Mouse (Mus musculus) T-cell, adult 66 days (primary cell): ENCODE results near the gene Gm13539. TPM values are rescaled to one million over a fixed set of nuclear protein-coding genes. Genes with fewer than 3 reads are reported as not detected.

ENCODE experiments used
- total RNA-seq, 2 experiments: library from RNA; stranded (reverse); gene quantifications; 3 replicates in 1 of 2; 4 replicates in 1 of 2; pipeline ENCODE4 v1.2.4; 2023

The Gm13539 gene
- total RNA-seq = not detected

DNA sequence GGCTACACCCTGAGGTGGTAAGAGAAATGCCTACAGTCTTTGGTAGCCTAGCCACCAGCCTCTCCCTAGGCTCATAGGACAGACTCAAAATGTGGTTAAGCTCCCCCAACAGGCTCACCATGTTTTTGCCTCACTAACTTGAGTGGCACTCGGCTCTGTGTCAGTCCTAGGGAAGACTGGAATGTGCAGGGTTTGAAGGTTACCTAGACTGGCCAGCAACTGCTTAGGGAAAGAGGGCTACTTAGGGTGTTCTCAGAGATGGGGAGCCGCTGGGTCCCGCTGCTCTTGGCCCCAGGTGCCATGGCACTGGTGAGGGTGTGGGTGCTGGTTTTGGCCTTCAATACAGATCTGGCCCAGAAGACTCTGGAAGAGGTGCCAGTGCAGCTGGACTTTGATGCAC is at the start of gene Gm13539:
Gm13539 (plus strand) TSS at position 301 of the 400 bp plus-strand sequence.

GRCm38 (mm10) chr2:25736709-25737108 is 45.3 kb upstream of the Gm13539 start, which contains the start of gene Obp2b:
Gene Obp2b (plus strand): TSS chr2:25737009.

DNA sequence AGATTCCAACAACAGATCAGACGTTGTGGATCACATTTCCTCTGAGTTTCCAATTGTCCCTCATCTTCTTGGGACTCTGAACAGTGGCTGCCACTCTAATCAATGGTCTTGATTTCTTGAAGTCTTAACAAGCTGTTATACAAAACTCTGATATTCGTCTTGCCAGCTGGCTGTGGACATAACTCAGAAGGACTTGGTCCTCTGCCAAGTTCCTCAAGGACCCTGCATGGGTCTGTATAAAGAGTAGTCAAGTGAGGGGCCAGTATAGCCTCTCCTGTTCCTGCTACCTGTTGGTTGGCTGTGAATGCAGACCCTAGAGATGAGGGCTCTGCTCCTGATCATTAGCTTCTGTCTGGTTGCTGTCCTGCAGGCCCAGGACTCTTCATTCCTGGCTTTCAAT is 16.8 kb upstream of the Gm13539 start, which contains the start of gene Lcn3:
Lcn3 (plus strand) TSS at position 301 of the 400 bp plus-strand sequence.

DNA sequence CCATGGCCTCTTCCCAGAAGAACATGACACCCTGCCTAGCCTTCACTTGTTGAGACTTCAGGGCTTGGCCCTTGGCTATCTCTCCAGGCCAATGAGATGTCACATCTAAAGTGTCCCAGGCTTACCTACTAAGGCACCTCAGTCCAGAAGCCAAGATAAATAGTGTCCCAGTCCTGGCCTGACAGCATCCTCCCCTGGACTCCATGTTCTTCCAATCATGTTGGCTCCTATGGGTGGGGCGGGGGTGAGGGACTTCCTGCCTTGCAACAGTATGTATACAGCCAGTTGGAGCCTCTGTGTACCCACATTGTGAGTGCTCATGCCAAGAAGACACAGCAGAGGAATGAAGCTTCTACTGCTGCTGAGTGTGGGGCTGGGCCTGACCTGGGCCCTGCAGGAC is 5.3 kb upstream of the Gm13539 start, which contains the start of gene Lcn11:
Lcn11 (plus strand) TSS at position 301 of the 400 bp plus-strand sequence.

DNA sequence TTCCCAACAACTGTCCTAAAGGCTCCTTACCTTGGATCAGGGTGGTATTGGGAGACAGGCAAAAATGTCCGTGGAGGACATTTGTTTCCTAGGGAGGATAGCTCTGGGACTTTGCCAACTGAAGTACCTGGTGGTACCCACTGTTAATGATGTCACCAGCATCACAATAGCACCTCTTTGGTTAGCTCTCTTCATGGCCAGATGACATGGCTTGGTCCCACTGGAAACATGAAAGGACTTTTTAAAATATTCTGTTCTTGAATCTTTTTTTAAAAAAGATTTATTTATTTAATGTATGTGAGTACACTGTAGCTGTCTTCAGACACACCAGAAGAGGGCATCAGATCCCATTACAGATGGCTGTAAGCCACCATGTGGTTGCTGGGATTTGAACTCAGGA is 33.7 kb downstream of the Gm13539 start, which contains the start of gene Glt6d1:
Glt6d1 (minus strand) TSS at position 101 of the 400 bp plus-strand sequence.

GRCm38 (mm10) chr2:25822806-25823205 is 40.7 kb downstream of the Gm13539 start, which contains the start of gene Lcn9:
Gene Lcn9 (plus strand): TSS chr2:25823153.

Other genes with a start within 250 kb of the Gm13539 start
- 10 to 100 TPM; 45.3 to 55.1 TPM for gene Traf2, start 235.3 kb upstream of the Gm13539 start, total RNA-seq
- 100 to 1,000 TPM; 121 to 134 TPM for gene Edf1, start 224.4 kb upstream of the Gm13539 start, total RNA-seq
- gene Mamdc4, start 207.4 kb upstream of the Gm13539 start, total RNA-seq = 1 to 10 TPM; 2.2 to 4.3 TPM
- gene Phpt1, start 207.0 kb upstream of the Gm13539 start, total RNA-seq = 10 to 100 TPM; 22.0 to 26.5 TPM
- 1 to 10 TPM in 1 of 2 experiments, under 1 TPM in 1; 0.76 to 2.1 TPM for gene Ajm1, start 200.5 kb upstream of the Gm13539 start, total RNA-seq
- gene Rabl6, start 173.7 kb upstream of the Gm13539 start, total RNA-seq = 100 to 1,000 TPM; 121 to 124 TPM
- gene Ccdc183, start 164.6 kb upstream of the Gm13539 start, total RNA-seq = not detected
- gene Tmem141, start 160.3 kb upstream of the Gm13539 start, total RNA-seq = 1 to 10 TPM in 1 of 2 experiments, not detected in 1; 1.0 TPM
- 1 to 10 TPM; 4.1 to 6.8 TPM for gene Fcna, start 154.2 kb upstream of the Gm13539 start, total RNA-seq
- gene Lcn8, start 129.1 kb upstream of the Gm13539 start, total RNA-seq = not detected
- gene Lcn5, start 124.3 kb upstream of the Gm13539 start, total RNA-seq = not detected
- gene Lcn6, start 105.5 kb upstream of the Gm13539 start, total RNA-seq = not detected
- not detected for gene Lcn10, start 99.5 kb upstream of the Gm13539 start, total RNA-seq
- gene Obp2a, start 82.2 kb upstream of the Gm13539 start, total RNA-seq = not detected
- gene Bmyc, start 75.5 kb upstream of the Gm13539 start, total RNA-seq = 10 to 100 TPM; 16.3 to 18.4 TPM
- gene Obp2b, start 45.2 kb upstream of the Gm13539 start, total RNA-seq = not detected
- not detected for gene Lcn3, start 16.7 kb upstream of the Gm13539 start, total RNA-seq
- not detected for gene Lcn11, start 5.2 kb upstream of the Gm13539 start, total RNA-seq
- gene Glt6d1, start 33.6 kb downstream of the Gm13539 start, total RNA-seq = not detected
- not detected for gene Lcn9, start 40.9 kb downstream of the Gm13539 start, total RNA-seq
- gene Sohlh1, start 65.0 kb downstream of the Gm13539 start, total RNA-seq = under 1 TPM in 1 of 2 experiments, not detected in 1; 0.73 TPM
- gene Kcnt1, start 81.5 kb downstream of the Gm13539 start, total RNA-seq = not detected
- 10 to 100 TPM; 44.9 to 45.7 TPM for gene Camsap1, start 201.0 kb downstream of the Gm13539 start, total RNA-seq
- 10 to 100 TPM; 30.4 to 34.8 TPM for gene Ubac1, start 239.5 kb downstream of the Gm13539 start, total RNA-seq